Mouse (Mus musculus) heart, postnatal 4 days (tissue): ENCODE results near the gene Sctr. TPM values are rescaled to one million over a fixed set of nuclear protein-coding genes. Genes with fewer than 3 reads are reported as not detected.

Experiments
- DNase-seq: peaks from one replicate; pipeline ENCODE4 v3.0.0; 2021
- total RNA-seq, 2 experiments: library from RNA; stranded (reverse); gene quantifications; 2 replicates each; pipeline ENCODE4 v1.2.3; 2021

The Sctr gene
- total RNA-seq, 2 experiments from 2014 or later = 0.14 TPM; not detected in 1

- peak; percentile 82 for DNase-seq
Observed at GRCm38 (mm10) chr1:120027693-120028092, 21.0 kb downstream of the Sctr start.

- no peak for DNase-seq
Observed at GRCm38 (mm10) chr1:120030474-120030873, 23.8 kb downstream of the Sctr start.

- peak; percentile 89 for DNase-seq
Observed at GRCm38 (mm10) chr1:120032804-120033468, 26.2 kb downstream of the Sctr start.

- DNase-seq = no peak
Observed at GRCm38 (mm10) chr1:120033469-120033854, 26.8 kb downstream of the Sctr start.

GRCm38 (mm10) chr1:120034793-120035192, 28.1 kb downstream of the Sctr start:
- DNase-seq = no peak

GRCm38 (mm10) chr1:120035456-120036034, 28.9 kb downstream of the Sctr start:
- DNase-seq = no peak

GRCm38 (mm10) chr1:120037021-120037683, 30.5 kb downstream of the Sctr start:
- DNase-seq = peak; percentile 41

- no peak for DNase-seq
Observed at GRCm38 (mm10) chr1:120038594-120038993, 31.9 kb downstream of the Sctr start.

GRCm38 (mm10) chr1:120042421-120042820, 35.7 kb downstream of the Sctr start:
- DNase-seq = no peak

GRCm38 (mm10) chr1:120044584-120044983, 37.9 kb downstream of the Sctr start:
- no peak for DNase-seq

- no peak for DNase-seq
Observed at GRCm38 (mm10) chr1:120047325-120047724, 40.6 kb downstream of the Sctr start.

- DNase-seq = no peak
Observed at GRCm38 (mm10) chr1:120051070-120051469, 44.4 kb downstream of the Sctr start.

GRCm38 (mm10) chr1:120054997-120055396, 48.3 kb downstream of the Sctr start:
- no peak for DNase-seq

GRCm38 (mm10) chr1:120055475-120055874, 48.8 kb downstream of the Sctr start:
- no peak for DNase-seq

- no peak for DNase-seq
Observed at GRCm38 (mm10) chr1:120056236-120056635, 49.5 kb downstream of the Sctr start.

GRCm38 (mm10) chr1:120057044-120057443, 50.4 kb downstream of the Sctr start:
- DNase-seq = no peak

- no peak for DNase-seq
Observed at GRCm38 (mm10) chr1:120057674-120058430, 51.2 kb downstream of the Sctr start.

GRCm38 (mm10) chr1:120060687-120061086, 54.0 kb downstream of the Sctr start:
- DNase-seq = no peak

GRCm38 (mm10) chr1:120062231-120062630, 55.5 kb downstream of the Sctr start:
- no peak for DNase-seq

GRCm38 (mm10) chr1:120064036-120064682, 57.5 kb downstream of the Sctr start:
- no peak for DNase-seq

- no peak for DNase-seq
Observed at GRCm38 (mm10) chr1:120066159-120066558, 59.5 kb downstream of the Sctr start.

GRCm38 (mm10) chr1:120066625-120067024, 59.9 kb downstream of the Sctr start:
- no peak for DNase-seq

GRCm38 (mm10) chr1:120069120-120069519, 62.4 kb downstream of the Sctr start:
- DNase-seq = no peak
